Mouse (Mus musculus): ENCODE results near the gene Mrps15.
"Not testable (repeated sequence)": the region's sequence is repeated elsewhere in the genome, so short reads cannot be mapped to it uniquely, and the experiment has no call there.

The Mrps15 gene

GRCm38 (mm10) chr4:126079266-126079665 is 32.5 kb downstream of the Mrps15 start:
- DNase-seq = peak; percentile 55

GRCm38 (mm10) chr4:126081601-126082000 is 34.9 kb downstream of the Mrps15 start:
- DNase-seq = no peak

- no peak for DNase-seq
Measured at GRCm38 (mm10) chr4:126083021-126083420, 36.3 kb downstream of the Mrps15 start.

GRCm38 (mm10) chr4:126084382-126084781 is 37.7 kb downstream of the Mrps15 start:
- no peak for DNase-seq

- peak; percentile 91 for DNase-seq
Measured at GRCm38 (mm10) chr4:126085996-126086576, 39.4 kb downstream of the Mrps15 start.

- no peak for DNase-seq
Measured at GRCm38 (mm10) chr4:126090101-126090847, 43.5 kb downstream of the Mrps15 start.

- no peak for DNase-seq
Measured at GRCm38 (mm10) chr4:126090848-126091124, 44.1 kb downstream of the Mrps15 start.

- no peak for DNase-seq
Measured at GRCm38 (mm10) chr4:126091873-126092272, 45.1 kb downstream of the Mrps15 start.

GRCm38 (mm10) chr4:126095622-126096430 is 49.1 kb downstream of the Mrps15 start:
- DNase-seq = not testable (repeated sequence)

- peak; percentile 98 for DNase-seq
Measured at GRCm38 (mm10) chr4:126096464-126097111, 49.9 kb downstream of the Mrps15 start, which contains the start of gene Lsm10. TSS of gene Lsm10 (plus strand) at chr4:126096623.

- no peak for DNase-seq
Measured at GRCm38 (mm10) chr4:126097711-126098253, 51.1 kb downstream of the Mrps15 start.

- DNase-seq = no peak
Measured at GRCm38 (mm10) chr4:126099365-126099764, 52.6 kb downstream of the Mrps15 start.

GRCm38 (mm10) chr4:126100764-126101163 is 54.0 kb downstream of the Mrps15 start:
- no peak for DNase-seq

- DNase-seq = peak; percentile 67
Measured at GRCm38 (mm10) chr4:126102061-126102841, 55.5 kb downstream of the Mrps15 start.

- DNase-seq = peak; percentile 98
Measured at GRCm38 (mm10) chr4:126103057-126103581, 56.4 kb downstream of the Mrps15 start.

- DNase-seq = peak; percentile 97
Measured at GRCm38 (mm10) chr4:126103590-126104068, 56.9 kb downstream of the Mrps15 start, which contains the start of gene Stk40. TSS of gene Stk40 (plus strand) at chr4:126103957.

GRCm38 (mm10) chr4:126104261-126105075 is 57.7 kb downstream of the Mrps15 start:
- DNase-seq = peak; percentile 51
